Mouse (Mus musculus): Measurements from ENCODE around the gene Sprr1a.
"Not testable (repeated sequence)": the region's sequence is repeated elsewhere in the genome, so short reads cannot be mapped to it uniquely, and the experiment has no call there.

Gene Sprr1a

DNA sequence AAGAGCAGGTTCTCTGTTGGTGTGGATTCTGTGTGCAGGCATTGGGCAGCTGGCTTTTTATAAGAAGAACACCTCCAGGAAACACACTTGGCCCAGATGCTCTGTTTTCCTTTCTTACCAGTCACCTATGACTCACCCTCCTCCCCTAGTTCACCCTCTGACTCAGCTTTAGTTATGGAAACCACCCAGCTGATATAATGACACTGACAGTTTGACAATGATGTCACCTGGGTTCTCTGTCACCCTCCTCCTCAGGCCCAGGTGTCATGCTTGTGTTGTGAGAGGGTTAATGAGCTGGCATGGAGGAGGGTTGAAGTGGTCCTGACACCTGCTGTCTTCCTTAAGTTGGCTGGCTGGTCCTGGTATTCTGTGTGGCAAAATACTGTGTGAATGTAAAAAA lies at the start of gene Sprr1a:
Gene Sprr1a (minus strand): TSS at position 33 of the 400 bp plus-strand sequence.
- DNase-seq (ENCODE audit: low spot score in 2 of 2), result no peak

- no peak for DNase-seq (ENCODE audit: low spot score in 2 of 2)
These were observed 48.7 kb upstream of the Sprr1a start, which contains the start of gene 2310046K23Rik for GRCm38 (mm10) chr3:92534411-92534810. Gene 2310046K23Rik (minus strand): TSS chr3:92534511.

DNA sequence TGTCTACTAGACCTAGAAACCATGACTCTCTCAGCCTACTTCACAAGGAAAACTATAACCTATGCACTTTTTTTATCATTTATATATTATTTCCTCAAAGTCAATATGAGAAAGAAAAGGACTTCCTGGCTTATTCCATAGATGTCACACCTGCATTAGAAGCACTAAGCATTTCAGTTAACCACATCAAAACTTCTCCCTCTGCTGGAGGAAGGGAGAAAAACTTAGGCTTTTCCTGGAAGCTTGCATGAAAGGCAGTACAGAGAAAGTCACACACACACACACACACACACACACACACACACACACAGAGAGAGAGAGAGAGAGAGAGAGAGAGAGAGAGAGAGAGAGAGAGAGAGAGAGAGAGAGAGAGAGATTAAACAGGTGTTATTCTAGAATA lies 26.6 kb upstream of the Sprr1a start:
- no peak for DNase-seq (ENCODE audit: low spot score in 2 of 2)

- DNase-seq (ENCODE audit: low spot score in 2 of 2), result no peak
These were observed 25.1 kb upstream of the Sprr1a start for GRCm38 (mm10) chr3:92510786-92511185.

DNA sequence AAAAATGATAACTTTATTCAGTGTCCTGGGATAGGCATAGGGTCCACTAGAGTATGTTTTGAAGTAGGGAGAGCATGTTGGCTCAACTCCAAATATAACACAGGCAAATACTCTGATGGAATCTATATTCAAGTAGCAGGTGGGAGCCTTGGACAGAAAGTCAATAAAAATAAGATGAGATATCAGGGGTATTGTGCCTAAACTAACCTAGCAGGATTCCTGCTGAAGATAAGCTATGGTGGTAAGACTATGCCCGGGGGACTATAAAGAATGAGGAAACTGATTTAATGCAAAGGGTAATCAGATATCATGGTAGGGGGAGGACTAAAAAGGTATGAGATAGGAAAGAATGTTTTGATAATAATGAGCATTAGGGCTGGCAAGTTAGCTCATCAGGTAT lies 22.5 kb upstream of the Sprr1a start:
- no peak for DNase-seq (ENCODE audit: low spot score in 2 of 2)

- DNase-seq (ENCODE audit: low spot score in 2 of 2), result no peak
These were observed 17.8 kb upstream of the Sprr1a start for GRCm38 (mm10) chr3:92503528-92503927.

- DNase-seq (ENCODE audit: low spot score in 2 of 2), result no peak
These were observed 14.7 kb upstream of the Sprr1a start, which contains the start of gene Sprr4 for GRCm38 (mm10) chr3:92500393-92500792. Gene Sprr4 (minus strand): TSS chr3:92500493.

- not testable (repeated sequence) for DNase-seq (ENCODE audit: low spot score in 2 of 2)
These were observed 4.6 kb upstream of the Sprr1a start for GRCm38 (mm10) chr3:92490262-92490661.

- DNase-seq (ENCODE audit: low spot score in 2 of 2), result no peak
These were observed 612 bp upstream of the Sprr1a start for GRCm38 (mm10) chr3:92486307-92486706.

- not testable (repeated sequence) for DNase-seq (ENCODE audit: low spot score in 2 of 2)
These were observed 4.4 kb downstream of the Sprr1a start for GRCm38 (mm10) chr3:92481249-92481648.

DNA sequence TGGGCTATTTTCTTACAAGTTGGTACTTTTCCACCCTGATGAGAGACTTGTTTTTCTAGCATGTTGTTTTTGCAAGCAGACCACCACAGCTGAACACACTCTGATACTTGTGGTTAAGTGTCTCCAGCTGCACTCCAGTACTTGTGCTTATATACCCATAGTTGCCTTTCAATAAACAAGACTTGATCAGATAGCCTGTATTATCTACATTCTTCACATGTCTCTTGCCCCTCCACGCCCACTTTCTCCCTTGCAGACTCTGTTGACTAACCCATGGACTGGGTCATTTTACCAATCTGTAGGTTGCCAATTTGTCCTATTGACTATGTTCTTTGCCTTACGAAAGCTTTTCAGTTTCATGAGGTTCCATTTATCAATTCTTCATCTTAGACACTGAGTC lies 15.6 kb downstream of the Sprr1a start:
- DNase-seq (ENCODE audit: low spot score in 2 of 2), result no peak

DNA sequence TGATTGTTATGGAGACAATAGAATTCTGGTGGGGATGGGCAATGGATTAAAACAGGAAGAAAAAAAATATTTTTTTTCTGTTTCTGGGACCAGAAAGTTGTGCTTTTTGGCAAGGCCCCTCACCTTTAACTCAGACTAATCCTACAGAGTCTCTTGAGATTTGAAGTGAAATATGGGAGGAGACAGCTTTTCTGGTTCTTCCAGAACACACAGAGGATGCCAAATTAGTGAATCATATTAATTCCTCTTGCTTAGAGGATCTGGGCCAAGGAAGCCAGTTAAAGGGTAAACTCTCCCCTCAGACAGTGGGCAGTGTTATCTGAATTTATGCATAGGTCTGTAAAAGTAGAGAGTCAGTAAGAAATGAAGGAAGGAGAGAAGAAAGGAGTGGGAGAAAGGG lies 18.3 kb downstream of the Sprr1a start:
- no peak for DNase-seq (ENCODE audit: low spot score in 2 of 2)

DNA sequence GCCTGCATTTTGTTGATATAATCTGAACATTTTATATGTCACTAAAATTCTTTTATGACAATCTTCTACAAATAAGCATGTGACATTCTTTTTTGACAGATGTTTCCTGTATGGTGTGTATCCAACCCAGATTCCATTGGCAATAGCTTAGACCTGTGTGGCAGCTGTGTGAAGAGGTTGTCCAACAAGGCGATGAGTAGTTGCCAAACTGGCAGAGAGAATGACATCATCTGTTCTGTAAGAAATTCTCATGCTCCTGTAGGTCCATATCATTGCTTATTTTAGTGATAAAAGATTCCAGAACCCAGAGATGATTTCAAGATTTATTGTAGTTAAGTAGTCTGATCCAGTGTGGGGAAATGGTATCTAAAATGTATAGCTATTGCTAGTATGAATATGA lies 19.1 kb downstream of the Sprr1a start:
- DNase-seq (ENCODE audit: low spot score in 2 of 2), result no peak

- no peak for DNase-seq (ENCODE audit: low spot score in 2 of 2)
These were observed 27.1 kb downstream of the Sprr1a start, which contains the start of gene Sprr3 for GRCm38 (mm10) chr3:92458620-92459019. Gene Sprr3 (minus strand): TSS chr3:92458720.

- DNase-seq (ENCODE audit: low spot score in 2 of 2), result no peak
These were observed 30.5 kb downstream of the Sprr1a start for GRCm38 (mm10) chr3:92455151-92455550.

DNA sequence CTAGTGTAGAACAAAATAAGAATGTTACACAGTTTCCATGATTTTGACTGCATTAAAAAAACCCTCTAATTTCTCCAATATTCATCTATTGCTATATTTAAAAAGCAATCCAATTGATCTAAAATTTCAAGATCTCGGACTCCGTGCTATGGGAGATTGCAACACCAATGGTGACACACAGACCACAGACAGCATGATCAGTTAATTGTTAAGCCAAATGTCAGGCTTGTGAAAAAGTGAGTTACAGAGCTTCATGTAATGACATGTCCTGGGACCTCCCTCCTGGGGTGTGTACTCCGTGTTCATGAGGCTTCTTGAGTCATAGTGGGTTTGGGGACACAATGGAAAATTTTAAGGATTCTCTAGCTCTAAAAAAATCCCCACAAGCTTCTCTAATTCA lies 45.5 kb downstream of the Sprr1a start:
- no peak for DNase-seq (ENCODE audit: low spot score in 2 of 2)

DNA sequence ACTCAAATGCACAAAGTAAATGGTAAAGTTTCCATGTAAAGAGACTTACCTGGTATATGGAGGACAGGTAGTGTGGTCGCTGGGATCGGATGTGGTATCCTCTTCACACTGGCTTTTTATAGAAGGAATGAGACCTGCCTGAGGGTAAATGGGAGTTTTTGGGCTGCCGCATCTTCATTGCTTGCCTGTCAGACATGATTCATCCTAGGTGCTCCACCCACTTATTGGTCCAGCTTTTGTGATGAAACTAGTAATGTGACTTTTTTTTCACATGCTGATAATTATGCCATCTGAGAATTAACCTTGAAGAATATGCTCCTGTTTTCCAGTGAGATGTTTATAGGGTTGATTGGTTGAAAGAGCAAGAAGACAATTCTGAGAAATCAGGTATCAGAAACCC lies 47.0 kb downstream of the Sprr1a start, which contains the start of gene Sprr1b:
Gene Sprr1b (minus strand): TSS at position 101 of the 400 bp plus-strand sequence.
- DNase-seq (ENCODE audit: low spot score in 2 of 2), result no peak
